Mouse (Mus musculus) G1E (cell line): Measurements from ENCODE around the gene Slc4a8.

ENCODE experiments used
- CTCF ChIP-seq: IDR thresholded peaks from 2 replicates; pipeline ENCODE4 v1.5.1; 2012; ENCODE audit warnings: low read depth, low read length, inconsistent platforms, mixed read lengths
- POLR2AphosphoS5 ChIP-seq: IDR thresholded peaks from 2 replicates; pipeline ENCODE4 v1.6.1; 2012; ENCODE audit warnings: low read depth, low read length, inconsistent platforms; ENCODE audit not compliant: insufficient replicate concordance

DNA sequence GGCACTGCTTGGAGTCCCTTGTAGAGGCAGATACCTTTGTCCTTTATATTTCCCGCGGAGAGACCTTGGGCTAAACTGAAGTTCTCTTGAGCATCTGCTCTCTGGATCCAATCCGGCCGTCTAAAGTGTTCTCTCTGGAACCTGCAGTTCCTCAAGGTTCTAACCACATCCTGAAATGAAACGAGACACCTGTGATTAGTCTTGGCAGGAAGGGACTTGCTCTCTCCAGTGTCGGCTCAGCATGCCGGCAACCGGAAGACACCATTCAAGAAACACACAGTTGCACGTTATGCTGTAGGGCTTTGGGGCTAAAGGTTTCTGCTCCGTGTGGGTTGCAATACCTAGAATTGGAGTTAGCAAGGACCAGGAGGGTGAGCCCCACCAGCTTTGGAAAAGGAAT, 41.5 kb upstream of the Slc4a8 start:
- TF ChIP-seq CTCF (no peak), POLR2AphosphoS5 (no peak)
